Mouse (Mus musculus) MEL (cell line): ENCODE measurements around the gene Tmem82. TPM values are rescaled to one million over a fixed set of nuclear protein-coding genes. Genes with fewer than 3 reads are reported as not detected.

Experiments
- DNase-seq: peaks from one replicate; pipeline ENCODE4 v3.0.0; 2011; ENCODE audit warnings: low read depth, low spot score
- H3K27ac ChIP-seq: 2 replicates; pipeline ENCODE4 v1.5.1; 2012; ENCODE audit warnings: low read depth, mild to moderate bottlenecking, control low read depth, low read length, moderate library complexity; ENCODE audit not compliant: control insufficient read depth
- H3K27me3 ChIP-seq, 2 experiments: fragments of 150-350 bp in 1 of 2; sonication (generic) in 1 of 2; 2 replicates each; pipeline ENCODE4 v1.6.1; 2012; ENCODE audit warnings: low read length in 2 of 2, mild to moderate bottlenecking in 2 of 2, improper control_type of control experiment in 1 of 2, moderate library complexity in 1 of 2; ENCODE audit not compliant: insufficient read depth in 2 of 2, control insufficient read depth in 1 of 2
- H3K36me3 ChIP-seq, 2 experiments: 2 replicates each; pipeline ENCODE4 v1.6.1; 2012 to 2014; ENCODE audit warnings: low read length in 2 of 2, improper control_type of control experiment in 1 of 2, inconsistent platforms in 1 of 2, mild to moderate bottlenecking in 1 of 2; ENCODE audit not compliant: insufficient read depth in 2 of 2, control insufficient read depth in 1 of 2
- H3K4me1 ChIP-seq, 2 experiments: fragments of 150-350 bp in 1 of 2; sonication (generic) in 1 of 2; 2 replicates each; pipeline ENCODE4 v1.6.1; 2012; ENCODE audit warnings: low read length in 2 of 2, improper control_type of control experiment in 1 of 2, mild to moderate bottlenecking in 1 of 2; ENCODE audit not compliant: insufficient read depth in 2 of 2, control insufficient read depth in 1 of 2
- H3K4me3 ChIP-seq, 2 experiments: fragments of 150-350 bp in 1 of 2; sonication (generic) in 1 of 2; 2 replicates each; pipeline ENCODE4 v1.5.1; 2012; ENCODE audit warnings: low read depth in 2 of 2, low read length in 2 of 2, mild to moderate bottlenecking in 2 of 2, moderate library complexity in 2 of 2, control low read depth in 1 of 2, improper control_type of control experiment in 1 of 2; ENCODE audit not compliant: control insufficient read depth in 1 of 2, insufficient read depth in 1 of 2
- H3K79me2 ChIP-seq: 2 replicates; pipeline ENCODE4 v1.6.1; 2012; ENCODE audit warnings: mild to moderate bottlenecking, low read length, moderate library complexity; ENCODE audit not compliant: control insufficient read depth, poor library complexity, insufficient read depth
- H3K9ac ChIP-seq: 2 replicates; pipeline ENCODE4 v1.6.1; 2012; ENCODE audit warnings: low read depth, mild to moderate bottlenecking, control low read depth, low read length, moderate library complexity; ENCODE audit not compliant: control insufficient read depth, poor library complexity, severe bottlenecking
- H3K9me3 ChIP-seq: fragments of 150-350 bp; sonication (generic); replicated peaks from 2 replicates; pipeline ENCODE4 v1.6.1; 2012; ENCODE audit warnings: mild to moderate bottlenecking, low read length, improper control_type of control experiment, moderate library complexity; ENCODE audit not compliant: insufficient read depth
- BHLHE40 ChIP-seq: IDR thresholded peaks from 2 replicates; pipeline ENCODE4 v1.6.1; 2012; ENCODE audit warnings: low read depth, mild to moderate bottlenecking, inconsistent platforms, low read length, improper control_type of control experiment, borderline replicate concordance
- CHD2 ChIP-seq: IDR thresholded peaks from 2 replicates; pipeline ENCODE4 v1.6.1; 2011; ENCODE audit warnings: low read length, improper control_type of control experiment
- CTCF ChIP-seq, 3 experiments: IDR thresholded peaks in 2 of 3; conservative IDR thresholded peaks in 1 of 3; 2 replicates each; pipeline ENCODE4 v1.5.1; 2011 to 2012; ENCODE audit warnings: low read length in 3 of 3, low read depth in 2 of 3, mild to moderate bottlenecking in 2 of 3, improper control_type of control experiment in 1 of 3, inconsistent platforms in 1 of 3, mixed read lengths in 1 of 3, moderate library complexity in 1 of 3; ENCODE audit not compliant: control insufficient read depth in 1 of 3, insufficient read depth in 1 of 3, poor library complexity in 1 of 3, severe bottlenecking in 1 of 3
- ELF1 ChIP-seq: IDR thresholded peaks from 2 replicates; pipeline ENCODE4 v1.6.1; 2014; ENCODE audit warnings: low read depth, mild to moderate bottlenecking, inconsistent platforms, low read length, improper control_type of control experiment, moderate library complexity
- EP300 ChIP-seq, 2 experiments: IDR thresholded peaks; 2 replicates each; pipeline ENCODE4 v1.6.1; 2011; ENCODE audit warnings: improper control_type of control experiment in 2 of 2, low read length in 2 of 2, low read depth in 1 of 2, mild to moderate bottlenecking in 1 of 2
- GABPA ChIP-seq: IDR thresholded peaks from 2 replicates; pipeline ENCODE4 v1.6.1; 2012; ENCODE audit warnings: low read depth, mild to moderate bottlenecking, inconsistent platforms, low read length, improper control_type of control experiment, moderate library complexity
- GATA1 ChIP-seq: IDR thresholded peaks from 2 replicates; pipeline ENCODE4 v1.6.1; 2011; ENCODE audit warnings: low read depth, low read length, improper control_type of control experiment
- KAT2A ChIP-seq: conservative IDR thresholded peaks from 2 replicates; pipeline ENCODE4 v1.6.1; 2012; ENCODE audit warnings: low read depth, low read length, improper control_type of control experiment, inconsistent platforms
- MAFK ChIP-seq: IDR thresholded peaks from 2 replicates; pipeline ENCODE4 v1.6.1; 2011; ENCODE audit warnings: low read depth, mild to moderate bottlenecking, low read length, improper control_type of control experiment, borderline replicate concordance
- MAX ChIP-seq: IDR thresholded peaks from 2 replicates; pipeline ENCODE4 v1.6.1; 2011; ENCODE audit warnings: low read length, improper control_type of control experiment
- MAZ ChIP-seq: IDR thresholded peaks from 2 replicates; pipeline ENCODE4 v1.6.1; 2012; ENCODE audit warnings: low read depth, mild to moderate bottlenecking, inconsistent platforms, low read length, improper control_type of control experiment
- MEF2A ChIP-seq: IDR thresholded peaks from 2 replicates; pipeline ENCODE4 v1.6.1; 2014; ENCODE audit warnings: low read depth, mild to moderate bottlenecking, inconsistent platforms, low read length, improper control_type of control experiment; ENCODE audit not compliant: poor library complexity, insufficient replicate concordance, severe bottlenecking; ENCODE audit errors: extremely low read depth
- MXI1 ChIP-seq: IDR thresholded peaks from 2 replicates; pipeline ENCODE4 v1.6.1; 2011; ENCODE audit warnings: mild to moderate bottlenecking, low read depth, low read length, improper control_type of control experiment
- NELFE ChIP-seq: IDR thresholded peaks from 2 replicates; pipeline ENCODE4 v1.6.1; 2011; ENCODE audit warnings: low read depth, low read length, improper control_type of control experiment
- NRF1 ChIP-seq: IDR thresholded peaks from 2 replicates; pipeline ENCODE4 v1.6.1; 2014; ENCODE audit warnings: low read depth, mild to moderate bottlenecking, inconsistent platforms, low read length, improper control_type of control experiment, moderate library complexity; ENCODE audit not compliant: poor library complexity, insufficient read depth, severe bottlenecking
- POLR2A ChIP-seq, 2 experiments: IDR thresholded peaks; 2 replicates each; pipeline ENCODE4 v1.6.1; 2011 to 2012; ENCODE audit warnings: low read length in 2 of 2, mild to moderate bottlenecking in 2 of 2, control low read depth in 1 of 2, improper control_type of control experiment in 1 of 2, low read depth in 1 of 2, moderate library complexity in 1 of 2; ENCODE audit not compliant: control insufficient read depth in 1 of 2, insufficient read depth in 1 of 2, poor library complexity in 1 of 2
- POLR2AphosphoS5 ChIP-seq: IDR thresholded peaks from 2 replicates; pipeline ENCODE4 v1.6.1; 2012; ENCODE audit warnings: low read depth, borderline replicate concordance, mild to moderate bottlenecking, inconsistent platforms, low read length, moderate library complexity, mixed read lengths
- RCOR1 ChIP-seq: IDR thresholded peaks from 2 replicates; pipeline ENCODE4 v1.6.1; 2012; ENCODE audit warnings: low read depth, mild to moderate bottlenecking, inconsistent platforms, low read length, improper control_type of control experiment
- TAL1 ChIP-seq: IDR thresholded peaks from 2 replicates; pipeline ENCODE4 v1.6.1; 2012; ENCODE audit warnings: mild to moderate bottlenecking, inconsistent platforms, low read length, moderate library complexity, mixed read lengths
- TCF12 ChIP-seq: IDR thresholded peaks from 2 replicates; pipeline ENCODE4 v1.6.1; 2014; ENCODE audit warnings: low read depth, mild to moderate bottlenecking, inconsistent platforms, low read length, improper control_type of control experiment, moderate library complexity
- UBTF ChIP-seq: IDR thresholded peaks from 2 replicates; pipeline ENCODE4 v1.6.1; 2012; ENCODE audit warnings: low read depth, mild to moderate bottlenecking, inconsistent platforms, low read length, improper control_type of control experiment, moderate library complexity, borderline replicate concordance; ENCODE audit not compliant: insufficient read depth
- ZC3H11A ChIP-seq: IDR thresholded peaks from 2 replicates; pipeline ENCODE4 v1.6.1; 2012; ENCODE audit warnings: low read depth, mild to moderate bottlenecking, inconsistent platforms, low read length, improper control_type of control experiment
- ZMIZ1 ChIP-seq: IDR thresholded peaks from 2 replicates; pipeline ENCODE4 v1.6.1; 2012; ENCODE audit warnings: low read depth, mild to moderate bottlenecking, inconsistent platforms, low read length, improper control_type of control experiment, moderate library complexity
- ZNF384 ChIP-seq: IDR thresholded peaks from 2 replicates; pipeline ENCODE4 v1.6.1; 2012; ENCODE audit warnings: low read depth, mild to moderate bottlenecking, inconsistent platforms, low read length, improper control_type of control experiment
- polyA plus RNA-seq, 2 experiments: library from polyadenylated mRNA; stranded (reverse) in 1 of 2; unstranded in 1 of 2; fragments of >175 nt in 1 of 2; fragments of >200 nt in 1 of 2; gene quantifications; 2 replicates each; pipeline versions ENCODE4 v1.2.1 to v1.2.4; 2012; ENCODE audit warnings: low replicate concordance in 2 of 2, low read depth in 1 of 2; ENCODE audit not compliant: insufficient read length in 2 of 2, insufficient read depth in 1 of 2, missing spikeins in 1 of 2
- total RNA-seq: library from RNA; depleted of rRNA; stranded (reverse); fragments of 300-350 nt; gene quantifications from 2 replicates; pipeline ENCODE4 v1.2.3, GENCODE M21; 2012

The Tmem82 gene
- total and polyA plus RNA-seq, 3 experiments: 0.21 TPM; not detected in 2

GRCm38 (mm10) chr4:141604493-141604892 is 13.9 kb downstream of the Tmem82 start:
- Histone ChIP-seq H3K9ac (no peak overlapping the region), H3K9me3 (no peaks in the 10 kb centered on the region), H3K36me3 (no peaks in the 10 kb centered on the region)
- no peak for DNase-seq
- TF ChIP-seq NELFE: no peak
- TF ChIP-seq POLR2AphosphoS5: no peak
- TF ChIP-seq ZNF384: no peak
- no peak for TF ChIP-seq POLR2A (IDR thresholded peaks at IDR 0.05; ENCODE audit: control insufficient read depth in 1 of 2, insufficient read depth in 1 of 2, low read depth in 1 of 2, low read length in 2 of 2, poor library complexity in 1 of 2)
- no peak for TF ChIP-seq MXI1
- TF ChIP-seq RCOR1: no peak
- no peak for TF ChIP-seq NRF1
- TF ChIP-seq MAZ: no peak
- no peak for TF ChIP-seq EP300 (IDR thresholded peaks at IDR 0.05; ENCODE audit: low read depth in 1 of 2, low read length in 2 of 2)
- no peak for TF ChIP-seq GATA1
- TF ChIP-seq MAX: no peak
- no peak for TF ChIP-seq ZMIZ1
- TF ChIP-seq UBTF: no peak
- TF ChIP-seq ELF1: no peak
- no peak for TF ChIP-seq TCF12
- TF ChIP-seq, all 39 proteins: peak for 0
- H3K27ac ChIP-seq: no peak overlapping the region
- H3K27me3 ChIP-seq: no peaks in the 10 kb centered on the region; a peak in 1 of 4 replicates
- no peaks in the 10 kb centered on the region for H3K79me2 ChIP-seq
- H3K4me3 ChIP-seq: no peak overlapping the region
- H3K4me1 ChIP-seq: no peaks in the 10 kb centered on the region

DNA sequence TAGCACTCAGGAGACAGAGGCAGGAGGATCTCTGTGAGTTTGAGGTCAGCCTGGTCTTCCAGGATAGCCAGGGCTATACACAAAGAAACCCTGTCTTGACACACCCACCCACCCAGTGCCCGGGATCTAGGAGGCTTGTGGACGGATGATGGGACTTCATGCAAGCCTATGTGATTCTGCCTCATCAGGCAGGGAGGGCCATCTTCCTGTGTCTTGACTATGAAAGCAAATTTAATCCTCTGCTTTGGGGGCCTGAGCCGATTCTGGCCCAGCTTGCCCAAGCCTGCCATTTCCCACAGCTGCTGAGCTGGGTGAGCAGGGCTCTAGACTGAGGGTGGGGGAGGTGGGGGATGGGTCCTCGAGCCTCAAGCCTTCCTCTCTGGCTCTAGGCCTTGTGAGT is 14.5 kb downstream of the Tmem82 start:
- Histone ChIP-seq H3K79me2 (no peaks in the 10 kb centered on the region), H3K27me3 (no peaks in the 10 kb centered on the region; a peak in 1 of 4 replicates), H3K4me3 (no peak overlapping the region), H3K9me3 (no peaks in the 10 kb centered on the region), H3K36me3 (no peaks in the 10 kb centered on the region), H3K27ac (no peak overlapping the region), H3K4me1 (no peaks in the 10 kb centered on the region), H3K9ac (no peak overlapping the region)
- no peak for TF ChIP-seq GATA1
- TF ChIP-seq BHLHE40: no peak
- TF ChIP-seq MEF2A: no peak
- no peak for TF ChIP-seq MXI1
- no peak for TF ChIP-seq TAL1
- no peak for TF ChIP-seq MAFK
- no peak for TF ChIP-seq ZC3H11A
- TF ChIP-seq ELF1: no peak
- no peak for TF ChIP-seq GABPA
- no peak for TF ChIP-seq POLR2AphosphoS5
- no peak for TF ChIP-seq KAT2A
- TF ChIP-seq CHD2: no peak
- TF ChIP-seq CTCF (IDR thresholded peaks at IDR 0.05 in 2 of 3, conservative IDR thresholded peaks at IDR 0.05 in 1 of 3; ENCODE audit: control insufficient read depth in 1 of 3, insufficient read depth in 1 of 3, low read depth in 2 of 3, low read length in 3 of 3, poor library complexity in 1 of 3, severe bottlenecking in 1 of 3): no peak
- DNase-seq: no peak
